Mouse (Mus musculus): ENCODE measurements around the gene Fem1a. TPM values are rescaled to one million over a fixed set of nuclear protein-coding genes. Genes with fewer than 3 reads are reported as not detected.
"Not testable (repeated sequence)": the region's sequence is repeated elsewhere in the genome, so short reads cannot be mapped to it uniquely, and the experiment has no call there.

The Fem1a gene
- polyA plus RNA-seq, 1 experiment from 2014 or later = 19.5 TPM

DNA sequence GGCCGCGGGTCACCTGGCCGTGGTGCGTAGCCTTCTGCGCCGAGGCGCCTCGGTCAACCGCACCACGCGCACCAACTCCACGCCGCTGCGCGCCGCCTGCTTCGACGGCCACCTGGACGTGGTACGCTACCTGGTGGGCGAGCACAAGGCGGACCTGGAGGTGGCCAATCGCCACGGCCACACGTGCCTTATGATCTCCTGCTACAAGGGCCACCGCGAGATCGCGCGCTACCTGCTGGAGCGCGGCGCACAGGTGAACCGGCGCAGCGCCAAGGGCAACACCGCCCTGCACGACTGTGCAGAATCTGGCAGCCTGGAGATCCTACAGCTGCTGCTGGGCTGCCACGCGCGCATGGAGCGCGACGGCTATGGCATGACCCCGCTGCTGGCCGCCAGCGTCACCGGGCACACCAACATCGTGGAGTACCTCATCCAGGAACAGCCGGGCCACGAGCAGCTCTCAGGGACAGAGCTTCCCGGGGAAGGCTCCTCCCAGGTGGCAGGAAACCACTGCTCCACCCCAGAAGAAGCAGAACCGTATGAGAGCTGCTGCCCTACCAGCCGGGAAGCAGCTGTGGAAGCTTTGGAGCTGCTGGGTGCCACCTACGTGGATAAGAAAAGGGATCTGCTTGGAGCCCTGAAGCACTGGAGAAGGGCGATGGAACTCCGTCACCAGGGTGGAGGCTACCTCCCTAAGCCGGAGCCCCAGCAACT is 728 bp downstream of the Fem1a start:
- Histone ChIP-seq H3K4me3 (peak overlapping the region; percentile 79), H3K27ac (peak overlapping the region; percentile 76), H3K36me3 (peaks cover 40% of the 10 kb centered on the region), H3K9me3 (replicated peaks) (no peaks in the 10 kb centered on the region), H3K9ac (peak overlapping the region; percentile 74), H3K4me1 (peaks cover 40% of the 10 kb centered on the region), H3K4me2 (replicated peaks) (peak overlapping the region; percentile 99), H3K27me3 (0 out of 2 replicates have a peak, but pooled peaks cover 3% of the 10 kb centered on the region)
- 11% methylated on average over 58 of the region's 58 CpGs for WGBS
- ATAC-seq (ENCODE audit: low FRiP score) = no peak

DNA sequence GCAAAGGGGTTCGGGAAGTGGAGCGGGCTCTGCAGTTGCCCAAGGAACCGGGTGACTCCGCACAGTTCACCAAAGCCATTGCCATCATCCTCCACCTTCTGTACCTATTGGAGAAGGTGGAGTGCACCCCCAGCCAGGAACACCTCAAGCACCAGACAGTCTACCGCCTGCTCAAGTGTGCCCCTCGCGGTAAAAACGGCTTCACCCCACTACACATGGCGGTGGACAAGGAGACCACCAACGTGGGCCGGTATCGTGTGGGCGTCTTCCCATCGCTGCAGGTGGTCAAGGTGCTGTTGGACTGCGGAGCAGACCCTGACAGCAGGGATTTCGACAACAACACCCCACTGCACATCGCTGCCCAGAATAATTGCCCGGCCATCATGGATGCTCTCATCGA is 1.7 kb downstream of the Fem1a start:
- 94% methylated on average over 19 of the region's 19 CpGs for WGBS
- peaks cover 47% of the 10 kb centered on the region for H3K36me3 ChIP-seq
- ATAC-seq (ENCODE audit: low FRiP score); H3K27ac ChIP-seq; H3K4me3 ChIP-seq; H3K9me3 ChIP-seq (replicated peaks); H3K27me3 ChIP-seq; H3K9ac ChIP-seq: not testable (repeated sequence)
- H3K4me2 ChIP-seq (replicated peaks) = peak overlapping the region; percentile 99; the same call in 1 of the 2 replicates
- H3K4me1 ChIP-seq = peaks cover 44% of the 10 kb centered on the region

DNA sequence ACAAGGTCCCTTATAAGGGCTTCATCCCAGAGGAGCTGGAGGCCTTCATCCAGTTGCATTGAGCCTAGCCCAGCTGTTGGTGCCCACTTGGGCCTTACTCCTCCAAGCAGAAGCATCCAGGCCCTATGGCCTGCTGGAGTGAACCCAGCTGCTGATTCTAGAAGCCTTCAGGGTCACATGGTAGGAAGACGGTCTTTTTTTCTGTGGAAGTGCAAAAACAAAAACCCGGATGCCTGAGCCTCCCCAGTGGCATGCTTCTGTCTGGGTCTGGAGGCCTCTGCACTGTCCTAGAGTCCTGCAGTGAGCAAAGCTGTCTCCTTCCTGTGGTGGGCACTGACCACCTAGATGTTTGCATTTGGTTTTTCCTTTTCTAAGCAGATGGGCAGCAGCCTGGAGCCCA is 2.2 kb downstream of the Fem1a start:
- not testable (repeated sequence) for H3K9ac ChIP-seq; H3K27me3 ChIP-seq; H3K27ac ChIP-seq; ATAC-seq (ENCODE audit: low FRiP score); H3K9me3 ChIP-seq (replicated peaks); H3K4me3 ChIP-seq
- WGBS = 72% methylated on average over 2 of the region's 2 CpGs
- Histone ChIP-seq H3K4me1 (peaks cover 44% of the 10 kb centered on the region), H3K4me2 (replicated peaks) (peak overlapping the region; percentile 99; the same call in 1 of the 2 replicates), H3K36me3 (peaks cover 47% of the 10 kb centered on the region)

DNA sequence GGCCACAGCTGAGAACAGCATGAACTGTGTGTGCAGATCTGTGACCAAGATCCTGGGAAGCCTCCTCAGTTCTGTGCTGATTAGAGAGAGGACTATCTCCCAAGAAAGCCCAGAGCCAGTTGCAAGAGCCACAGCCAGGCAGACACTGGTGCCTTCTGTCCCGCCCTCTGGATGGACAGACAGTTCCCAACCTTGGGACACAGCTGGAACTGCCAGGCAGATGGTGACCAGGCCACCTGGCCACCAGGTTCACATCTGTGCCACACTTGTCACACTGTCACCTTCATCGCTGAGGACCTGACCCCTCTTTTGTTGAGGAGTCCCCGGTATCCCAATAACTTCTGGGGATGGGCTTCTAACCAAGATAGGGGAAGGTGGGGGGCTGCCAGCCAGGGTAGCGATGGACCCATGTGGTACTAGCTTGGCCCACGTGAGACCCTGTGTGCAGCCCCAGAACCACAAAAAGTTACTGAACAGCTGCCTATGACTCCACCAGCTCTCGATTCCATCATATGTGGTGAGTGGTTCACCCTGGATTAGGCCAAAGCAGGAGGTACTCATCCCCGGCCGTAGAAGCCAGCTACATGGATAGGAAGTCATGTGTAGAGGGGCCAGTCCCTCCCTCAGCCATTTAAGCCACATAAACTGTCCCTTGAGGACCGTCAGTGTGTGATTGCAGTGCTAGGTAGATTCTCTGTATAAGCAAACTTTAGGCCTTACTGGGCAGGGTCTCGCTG is 2.9 kb downstream of the Fem1a start:
- Histone ChIP-seq H3K4me2 (replicated peaks) (0 out of 2 replicates have a peak overlapping the region, but pooled peaks have one; percentile 1), H3K27me3 (0 out of 2 replicates have a peak, but pooled peaks cover 3% of the 10 kb centered on the region), H3K36me3 (peaks cover 47% of the 10 kb centered on the region), H3K27ac (no peak overlapping the region), H3K9ac (no peak overlapping the region), H3K4me3 (no peak overlapping the region), H3K9me3 (replicated peaks) (no peaks in the 10 kb centered on the region), H3K4me1 (peaks cover 46% of the 10 kb centered on the region)
- 90% methylated on average over 10 of the region's 10 CpGs for WGBS
- no peak for ATAC-seq (ENCODE audit: low FRiP score)

DNA sequence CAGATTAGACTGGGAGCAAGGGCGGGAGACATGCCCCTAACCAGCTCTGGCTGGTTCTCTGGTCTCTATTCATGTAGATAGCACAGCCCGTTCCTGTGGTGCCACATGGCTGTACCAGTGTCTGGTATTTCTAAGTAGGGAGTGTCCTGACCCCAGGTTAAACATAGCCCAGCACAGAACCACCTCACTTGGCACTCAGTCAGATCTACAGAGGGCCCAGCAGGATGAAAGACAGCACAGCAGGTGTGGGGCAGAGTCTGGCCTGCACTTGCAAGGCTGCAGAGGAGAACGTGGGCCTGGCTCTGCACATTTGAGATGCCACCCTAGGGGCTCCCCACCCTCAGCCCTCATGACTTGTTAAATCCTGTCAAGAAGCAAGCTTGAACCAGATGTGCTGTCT is 4.6 kb downstream of the Fem1a start:
- Histone ChIP-seq H3K9ac (no peak overlapping the region), H3K9me3 (replicated peaks) (no peaks in the 10 kb centered on the region), H3K4me3 (no peak overlapping the region), H3K4me2 (replicated peaks) (no peak overlapping the region), H3K36me3 (peaks cover 56% of the 10 kb centered on the region), H3K4me1 (peaks cover 46% of the 10 kb centered on the region), H3K27me3 (no peaks in the 10 kb centered on the region), H3K27ac (no peak overlapping the region)
- ATAC-seq (ENCODE audit: low FRiP score) = no peak
- 74% methylated on average over 3 of the region's 3 CpGs for WGBS

DNA sequence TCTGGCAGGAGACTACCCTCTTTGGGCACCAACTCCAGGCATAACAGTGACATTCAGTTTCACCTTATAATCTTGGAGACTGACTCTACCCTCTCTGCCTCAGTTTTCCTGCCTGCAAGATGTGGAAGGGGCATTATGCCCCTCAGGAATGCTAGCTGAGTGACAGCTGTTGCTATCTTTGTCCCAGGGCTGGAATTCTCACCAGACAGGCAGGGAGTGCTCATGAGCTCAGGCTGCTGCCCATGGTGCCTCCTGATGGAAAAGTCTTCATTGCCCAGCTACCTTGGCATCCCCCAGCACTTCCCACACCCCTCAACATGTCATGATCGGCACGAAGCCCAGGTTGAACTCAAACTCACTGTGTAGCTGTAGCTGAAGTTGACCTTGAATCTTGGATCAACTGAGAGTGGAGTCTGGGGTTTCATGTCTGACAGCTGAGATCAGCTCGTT is 6.1 kb downstream of the Fem1a start:
- no peak for ATAC-seq (ENCODE audit: low FRiP score)
- H3K4me2 ChIP-seq (replicated peaks) = no peak overlapping the region
- H3K4me3 ChIP-seq = no peak overlapping the region; the same call in 1 of the 2 replicates
- peaks cover 56% of the 10 kb centered on the region for H3K36me3 ChIP-seq
- 85% methylated on average over 3 of the region's 3 CpGs for WGBS
- no peaks in the 10 kb centered on the region for H3K9me3 ChIP-seq (replicated peaks)
- no peaks in the 10 kb centered on the region for H3K27me3 ChIP-seq
- H3K9ac ChIP-seq = no peak overlapping the region
- H3K4me1 ChIP-seq = peaks cover 41% of the 10 kb centered on the region
- H3K27ac ChIP-seq = no peak overlapping the region

DNA sequence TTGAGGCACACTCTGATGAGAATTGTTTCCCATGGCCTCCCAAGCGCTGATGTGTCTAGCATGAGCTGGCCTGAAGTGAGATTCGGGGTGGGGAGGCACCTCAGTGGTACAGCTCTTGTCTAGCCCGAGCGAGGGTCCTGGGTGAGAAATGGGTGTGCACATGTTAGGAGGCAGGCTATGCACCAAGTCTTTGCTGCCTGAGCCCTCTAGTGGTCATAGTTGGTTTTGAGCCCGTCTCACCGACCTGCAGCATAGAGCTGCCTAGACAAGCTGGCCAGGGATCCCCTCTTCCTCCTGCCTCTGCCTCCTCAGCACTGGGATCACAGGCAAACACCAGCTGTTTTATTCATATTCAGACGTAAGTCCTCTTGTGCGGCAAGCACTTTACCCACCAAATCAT is 7.4 kb downstream of the Fem1a start:
- Histone ChIP-seq H3K4me1 (peaks cover 27% of the 10 kb centered on the region), H3K27ac (no peak overlapping the region), H3K9me3 (replicated peaks) (no peaks in the 10 kb centered on the region), H3K36me3 (peaks cover 45% of the 10 kb centered on the region), H3K4me2 (replicated peaks) (no peak overlapping the region), H3K4me3 (no peak overlapping the region), H3K9ac (no peak overlapping the region), H3K27me3 (no peaks in the 10 kb centered on the region)
- ATAC-seq (ENCODE audit: low FRiP score) = peak; percentile 54; the same call in 1 of the 2 replicates
- WGBS = 25% methylated on average over 8 of the region's 8 CpGs

DNA sequence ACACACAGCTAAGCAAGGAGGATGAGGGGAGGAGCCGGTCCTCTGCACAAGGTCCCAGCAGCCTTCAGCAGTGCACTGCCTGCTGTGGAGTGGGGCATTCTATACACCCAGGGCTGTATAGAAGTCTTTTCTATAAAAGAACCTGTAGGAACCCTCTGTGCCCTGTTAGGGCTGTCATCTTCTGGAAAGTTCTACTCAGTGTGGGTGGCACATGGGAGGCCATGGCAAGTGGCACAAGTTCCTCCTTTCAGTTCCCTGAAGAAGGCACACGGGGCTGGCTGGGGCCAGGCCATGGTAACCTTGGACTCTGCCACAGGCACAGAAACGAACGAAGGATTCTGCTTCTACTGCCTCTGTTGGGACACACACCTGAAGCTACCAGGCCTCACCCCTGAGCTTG is 8.4 kb downstream of the Fem1a start:
- 95% methylated on average over 4 of the region's 4 CpGs for WGBS
- no peaks in the 10 kb centered on the region for H3K27me3 ChIP-seq
- H3K27ac ChIP-seq = no peak overlapping the region
- H3K4me1 ChIP-seq = peaks cover 24% of the 10 kb centered on the region
- no peaks in the 10 kb centered on the region for H3K9me3 ChIP-seq (replicated peaks)
- no peak for ATAC-seq (ENCODE audit: low FRiP score)
- H3K36me3 ChIP-seq = peaks cover 35% of the 10 kb centered on the region
- H3K9ac ChIP-seq = no peak overlapping the region
- H3K4me3 ChIP-seq = no peak overlapping the region
- H3K4me2 ChIP-seq (replicated peaks) = no peak overlapping the region

DNA sequence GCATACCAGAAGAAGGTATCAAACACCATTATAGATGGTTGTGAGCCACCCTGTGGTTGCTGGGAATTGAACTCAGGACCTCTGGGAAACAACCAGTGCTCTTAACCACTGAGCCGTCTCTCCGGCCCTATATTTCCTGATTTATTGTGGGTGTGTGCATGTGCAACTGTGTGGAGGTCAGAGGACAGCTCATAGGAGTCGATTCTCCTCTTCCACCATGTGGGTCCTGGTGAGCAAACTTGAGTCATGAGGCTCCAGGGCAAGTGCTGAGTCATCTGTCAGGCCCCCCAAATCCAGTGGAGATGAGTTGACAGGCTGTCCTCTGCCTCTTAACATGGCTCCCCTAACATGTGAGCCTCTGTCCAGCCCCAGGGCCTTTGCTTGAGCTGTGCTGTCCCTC is 9.3 kb downstream of the Fem1a start:
- ATAC-seq (ENCODE audit: low FRiP score) = no peak
- Histone ChIP-seq H3K27ac (no peak overlapping the region), H3K4me1 (peaks cover 17% of the 10 kb centered on the region), H3K36me3 (peaks cover 27% of the 10 kb centered on the region), H3K9me3 (replicated peaks) (no peaks in the 10 kb centered on the region), H3K9ac (no peak overlapping the region), H3K4me3 (no peak overlapping the region), H3K4me2 (replicated peaks) (no peak overlapping the region), H3K27me3 (no peaks in the 10 kb centered on the region)
- WGBS = 86% methylated on average over 3 of the region's 3 CpGs

DNA sequence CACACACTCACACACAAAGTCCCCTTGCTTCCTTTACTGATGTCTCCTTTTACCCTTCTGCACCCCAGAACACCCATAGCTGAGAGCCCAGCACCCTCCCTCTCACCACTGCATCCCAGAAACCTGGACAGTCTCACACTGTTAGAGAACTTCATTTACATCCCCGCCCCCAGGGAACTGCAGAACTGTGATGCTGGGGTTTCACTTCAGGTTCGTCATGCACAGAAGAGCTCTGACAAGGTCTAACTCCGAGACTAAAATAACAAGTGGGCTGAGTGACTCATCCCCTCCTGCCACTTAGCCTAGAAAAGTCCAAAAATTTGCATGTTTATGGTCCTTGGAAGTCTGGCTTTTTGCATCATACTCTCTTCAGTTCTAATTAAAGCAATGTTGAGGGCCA is 9.7 kb downstream of the Fem1a start:
- 71% methylated on average over 3 of the region's 3 CpGs for WGBS
- no peak overlapping the region for H3K27ac ChIP-seq
- no peak for ATAC-seq (ENCODE audit: low FRiP score)
- H3K4me2 ChIP-seq (replicated peaks) = no peak overlapping the region
- peaks cover 23% of the 10 kb centered on the region for H3K36me3 ChIP-seq
- H3K27me3 ChIP-seq = no peaks in the 10 kb centered on the region
- H3K9me3 ChIP-seq (replicated peaks) = no peaks in the 10 kb centered on the region
- no peak overlapping the region for H3K9ac ChIP-seq
- H3K4me3 ChIP-seq = no peak overlapping the region
- H3K4me1 ChIP-seq = peaks cover 13% of the 10 kb centered on the region

DNA sequence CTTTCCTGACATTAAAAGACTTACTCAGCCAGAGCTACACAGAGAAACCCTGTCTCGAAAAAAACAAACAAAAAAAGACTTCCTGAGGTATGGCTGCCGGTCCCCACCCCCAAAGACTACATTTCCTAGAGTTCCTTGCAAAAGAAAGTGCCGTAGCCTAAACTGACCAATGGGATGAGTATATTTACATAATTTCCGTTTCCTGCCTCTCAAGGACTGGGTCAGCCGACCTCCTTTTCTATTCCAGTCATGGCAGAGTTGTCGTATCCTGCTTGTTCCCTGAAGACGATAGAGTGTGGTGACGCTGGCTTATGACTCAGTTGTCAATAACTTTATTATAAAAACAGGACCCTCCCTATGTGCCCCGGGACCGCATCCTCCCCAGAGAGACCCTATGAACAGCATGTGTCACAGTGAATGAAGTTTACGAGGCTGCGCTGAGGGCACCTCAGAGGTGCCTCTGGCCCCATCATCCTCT is 12.6 kb downstream of the Fem1a start:
- no peaks in the 10 kb centered on the region for H3K27me3 ChIP-seq
- peaks cover 9% of the 10 kb centered on the region for H3K36me3 ChIP-seq
- peak overlapping the region; percentile 60 for H3K4me2 ChIP-seq (replicated peaks)
- H3K27ac ChIP-seq = peak overlapping the region; percentile 58
- peak overlapping the region; percentile 34 for H3K4me3 ChIP-seq
- peak; percentile 87 for ATAC-seq (ENCODE audit: low FRiP score)
- peaks cover 7% of the 10 kb centered on the region for H3K4me1 ChIP-seq
- peak overlapping the region; percentile 62 for H3K9ac ChIP-seq
- 27% methylated on average over 12 of the region's 12 CpGs for WGBS
- H3K9me3 ChIP-seq (replicated peaks) = no peaks in the 10 kb centered on the region

DNA sequence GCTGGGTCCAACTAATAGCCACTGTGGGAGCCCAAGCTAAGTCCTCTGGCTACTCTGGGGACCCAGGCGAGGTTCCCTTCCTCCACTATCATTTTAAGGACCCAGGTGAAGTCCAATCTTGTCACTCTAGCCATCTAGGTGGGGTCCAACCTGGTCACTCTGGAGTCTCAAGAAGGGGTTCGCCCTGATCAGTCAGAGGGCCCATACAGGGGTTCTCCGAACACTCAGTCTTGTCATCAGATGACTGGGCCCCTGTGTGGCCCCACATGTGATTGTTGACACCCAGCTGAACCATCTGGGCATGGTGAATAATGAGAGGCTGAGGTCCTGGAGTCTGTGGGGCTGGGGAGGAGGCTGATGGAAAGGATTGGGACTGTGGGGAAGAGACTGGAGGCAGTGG is 13.1 kb downstream of the Fem1a start:
- no peaks in the 10 kb centered on the region for H3K27me3 ChIP-seq
- peak overlapping the region; percentile 60 for H3K4me2 ChIP-seq (replicated peaks)
- peak overlapping the region; percentile 62 for H3K9ac ChIP-seq
- peaks cover 7% of the 10 kb centered on the region for H3K36me3 ChIP-seq
- H3K27ac ChIP-seq = peak overlapping the region; percentile 58; the same call in 1 of the 2 replicates
- ATAC-seq (ENCODE audit: low FRiP score) = peak; percentile 39
- peaks cover 7% of the 10 kb centered on the region for H3K4me1 ChIP-seq
- H3K4me3 ChIP-seq = peak overlapping the region; percentile 34
- H3K9me3 ChIP-seq (replicated peaks) = no peaks in the 10 kb centered on the region
- WGBS = 67% methylated on average over 3 of the region's 3 CpGs
